Mouse (Mus musculus) testis, postnatal 14 days (tissue): Measurements from ENCODE around the gene Paqr9.
A peak's percentile ranks its signal among the peaks of the same experiment; 100 is the strongest.
"Not testable (repeated sequence)": the region's sequence is repeated elsewhere in the genome, so short reads cannot be mapped to it uniquely, and the experiment has no call there.

Source experiments
- DNase-seq: peaks from one replicate; pipeline ENCODE4 v3.0.0; 2021; ENCODE audit warnings: low spot score

Gene Paqr9

DNA sequence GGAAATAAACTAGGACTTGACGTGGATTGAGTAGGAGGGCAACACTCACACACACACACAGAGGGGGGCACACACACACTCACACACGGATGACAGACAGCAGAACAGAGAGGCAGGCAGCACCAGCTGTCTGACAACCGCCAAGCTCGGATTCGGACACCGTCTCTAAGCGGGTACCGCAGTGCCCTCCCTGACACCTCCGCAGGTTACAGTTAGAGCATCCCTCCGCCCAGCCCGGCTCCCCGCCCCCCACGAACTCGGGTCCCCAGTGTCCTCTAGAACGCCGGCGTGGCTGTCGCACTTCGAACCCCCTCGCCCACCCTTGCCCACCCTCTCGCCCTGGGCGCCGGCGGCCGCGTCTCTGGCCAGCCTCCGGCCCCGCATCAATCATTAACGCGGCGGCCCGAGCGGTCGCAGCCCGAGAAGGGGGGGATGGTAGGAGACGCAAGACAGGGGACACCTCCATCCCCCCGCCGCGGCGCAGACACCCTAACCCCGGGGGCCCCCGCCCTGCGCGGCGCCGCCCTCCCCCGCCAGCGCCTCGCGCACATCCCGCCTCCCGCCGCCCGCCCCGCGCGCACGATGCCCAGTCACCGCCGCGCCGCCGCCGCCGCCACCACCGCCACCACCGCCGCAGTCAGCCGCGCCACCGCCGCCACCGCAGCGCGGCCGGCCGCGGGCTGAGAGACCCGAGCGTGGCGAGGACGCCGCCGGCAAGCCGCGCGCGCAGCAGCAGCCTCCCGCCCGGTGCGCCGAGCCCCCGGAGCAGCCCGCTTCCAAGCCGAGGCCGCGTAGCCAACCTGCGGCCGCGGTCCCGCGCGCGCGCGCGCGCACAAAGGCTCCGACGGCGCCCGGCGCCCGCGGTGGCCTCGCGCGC, at the start of gene Paqr9:
Gene Paqr9 (plus strand): TSS at position 599 of the 877 bp plus-strand sequence.
- DNase-seq: peak; percentile 43

DNA sequence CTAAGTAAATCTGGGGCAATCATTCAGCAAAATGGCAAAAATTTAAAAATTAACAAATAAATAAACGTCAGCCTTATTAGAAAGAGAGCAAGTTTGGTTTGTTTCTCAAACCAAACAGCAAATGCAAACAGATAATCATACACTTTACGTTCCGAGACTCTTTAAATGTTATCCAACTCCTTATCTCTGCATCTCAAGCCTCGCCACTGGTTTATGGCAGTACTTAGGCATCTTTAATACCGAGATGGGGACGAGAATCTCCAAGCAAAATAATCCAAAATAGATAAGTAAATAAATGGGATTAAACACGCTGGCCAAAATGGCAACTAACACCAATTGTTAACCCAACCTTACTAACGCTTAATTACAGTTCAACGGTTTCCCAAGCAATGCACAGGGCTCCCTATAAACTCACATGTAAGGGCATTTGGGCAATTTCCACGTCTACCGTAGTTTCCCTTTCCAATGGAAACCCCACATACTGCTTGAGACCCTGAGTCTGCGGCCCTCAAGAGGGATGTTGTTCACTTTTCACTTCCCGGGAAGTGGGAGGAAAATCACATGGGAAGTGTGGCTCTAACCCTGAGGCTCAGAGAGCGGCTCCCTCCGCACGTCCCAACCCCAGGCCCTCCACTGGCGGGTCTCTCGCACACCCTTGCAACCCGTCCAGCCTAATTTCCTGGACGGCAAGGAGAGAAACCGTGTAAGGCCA, 48.6 kb upstream of the Paqr9 start:
- DNase-seq: no peak

DNA sequence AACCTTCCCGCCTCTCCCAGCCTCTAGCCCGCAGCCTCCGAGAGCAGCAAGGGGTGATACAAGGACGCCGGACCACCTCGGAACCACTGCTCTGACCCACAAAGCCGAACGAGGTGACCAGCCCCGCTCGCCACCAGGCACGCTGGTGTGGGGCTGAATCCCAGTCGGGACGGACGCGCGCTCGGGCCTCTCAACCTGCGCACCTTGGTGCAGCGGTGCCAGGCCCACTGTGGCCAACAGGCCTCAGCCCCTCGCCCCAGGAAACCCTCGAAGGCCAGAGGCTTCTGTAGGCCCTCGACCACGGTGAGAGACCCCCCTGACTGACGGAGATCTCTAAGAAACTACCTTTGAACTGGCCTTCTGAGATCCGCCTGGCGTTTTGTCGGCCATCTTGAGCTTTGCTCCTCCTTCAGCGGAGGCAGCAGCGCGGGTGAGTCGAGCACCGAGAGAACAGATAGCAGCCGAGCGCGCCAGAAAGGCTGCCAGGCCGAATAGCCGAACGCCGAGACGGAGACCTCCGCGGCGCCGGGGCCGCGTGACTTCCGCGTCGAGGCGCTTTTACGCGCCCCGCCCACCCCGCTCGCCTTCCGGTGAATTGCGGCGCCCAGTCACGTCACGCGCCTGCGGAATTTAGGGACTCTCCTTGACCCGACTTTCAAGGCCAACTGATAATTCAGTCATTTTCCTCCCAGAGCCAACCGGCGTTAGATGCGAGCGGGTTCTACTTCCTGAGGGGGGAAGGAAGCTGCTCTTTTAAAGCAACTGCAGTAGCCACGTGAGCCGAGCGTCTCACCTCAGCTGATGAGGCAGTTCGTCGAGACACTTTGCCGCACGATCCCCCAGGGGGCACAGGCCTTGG, 47.8 kb upstream of the Paqr9 start, which contains the start of gene U2surp:
Gene U2surp (minus strand): TSS at position 525 of the 859 bp plus-strand sequence.
- peak; percentile 97 for DNase-seq

DNA sequence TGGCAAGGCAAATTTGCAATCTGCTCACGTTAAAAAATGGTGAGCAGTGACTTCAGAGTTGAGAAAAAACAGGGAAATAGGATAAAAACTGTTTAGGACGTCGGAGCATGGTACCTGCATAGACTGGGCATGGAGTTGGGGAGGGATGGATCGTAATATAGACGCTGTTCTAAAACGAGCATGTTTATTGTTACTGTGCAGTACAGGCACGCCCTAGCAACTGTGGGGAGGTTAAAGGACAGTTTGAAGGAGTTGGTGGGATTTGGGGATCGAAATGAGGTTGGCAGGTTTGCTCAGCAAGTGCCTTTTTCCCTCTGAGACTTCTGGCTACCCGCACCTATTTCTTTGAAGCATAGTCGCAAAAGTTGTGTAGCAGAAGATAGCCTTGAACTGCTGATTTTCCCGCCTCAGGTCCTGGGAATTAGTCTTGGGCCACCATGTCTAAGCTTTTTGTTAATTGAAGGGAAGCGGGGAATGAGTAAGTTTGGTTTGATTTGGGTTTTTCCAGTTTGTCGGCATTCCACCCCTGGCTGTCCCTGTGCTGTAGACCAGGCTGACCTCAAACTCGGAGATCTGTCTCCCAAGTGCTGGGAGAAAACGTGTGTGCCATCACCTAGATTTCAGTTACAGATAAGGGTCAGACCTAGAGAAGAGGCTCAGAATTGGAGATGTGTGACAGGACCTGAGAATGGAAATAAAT, 47.0 kb upstream of the Paqr9 start:
- no peak for DNase-seq

DNA sequence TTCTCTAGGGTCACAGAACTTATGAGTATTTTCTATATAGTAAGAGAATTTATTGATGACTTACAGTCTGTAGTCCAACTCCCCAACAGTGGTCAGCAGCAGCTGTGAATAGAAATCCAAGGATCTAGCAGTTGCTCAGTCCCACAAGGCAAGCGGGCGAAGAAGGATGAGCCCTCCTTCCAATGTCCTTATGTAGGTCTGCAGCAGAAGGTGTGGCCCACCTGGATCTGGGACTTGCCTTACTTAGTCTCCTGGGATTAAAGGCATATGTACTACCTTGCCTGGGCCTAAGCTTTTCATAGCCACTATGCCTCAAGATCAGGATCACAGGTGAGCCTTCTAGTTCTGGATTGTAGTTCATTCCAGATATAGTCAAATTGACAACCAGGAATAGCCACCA, 45.7 kb upstream of the Paqr9 start:
- no peak for DNase-seq

DNA sequence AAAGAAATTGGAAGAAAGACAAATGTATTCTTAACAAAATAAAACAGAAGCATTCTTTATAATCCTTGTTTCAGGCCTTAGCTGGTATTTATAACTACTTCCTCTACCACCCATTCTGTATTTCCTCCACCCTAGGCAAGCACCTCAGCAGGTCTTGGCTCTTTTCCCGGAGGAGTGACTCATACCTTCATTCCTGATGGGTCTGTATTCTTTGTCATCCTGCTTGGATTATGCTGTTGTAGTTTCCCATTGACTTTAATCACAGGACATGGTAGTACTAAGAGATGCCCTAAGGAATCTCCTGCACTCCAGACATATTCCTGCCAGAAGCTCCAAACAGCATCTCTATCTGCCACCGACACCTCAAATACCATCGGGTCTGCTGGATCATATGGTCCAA, 45.1 kb upstream of the Paqr9 start:
- DNase-seq: not testable (repeated sequence)

DNA sequence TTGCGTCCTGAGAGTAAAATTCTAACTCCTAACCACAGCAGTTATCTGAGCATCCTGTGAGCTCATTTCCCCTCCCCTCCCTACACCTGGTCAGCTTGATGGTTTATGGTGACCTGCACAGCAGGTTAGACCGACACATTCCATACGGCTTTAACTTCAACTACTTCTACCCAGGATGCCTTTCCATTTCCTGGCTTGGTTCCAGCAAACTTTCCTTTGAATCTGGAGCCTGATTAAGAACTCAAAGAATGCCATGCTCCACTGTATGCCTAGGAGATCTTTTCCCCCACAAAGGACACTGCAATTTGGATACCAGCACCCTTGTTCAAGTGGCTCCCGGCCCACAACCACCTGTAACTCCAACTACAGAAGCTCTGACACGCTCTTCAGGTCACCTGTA, 38.9 kb upstream of the Paqr9 start:
- DNase-seq: no peak

DNA sequence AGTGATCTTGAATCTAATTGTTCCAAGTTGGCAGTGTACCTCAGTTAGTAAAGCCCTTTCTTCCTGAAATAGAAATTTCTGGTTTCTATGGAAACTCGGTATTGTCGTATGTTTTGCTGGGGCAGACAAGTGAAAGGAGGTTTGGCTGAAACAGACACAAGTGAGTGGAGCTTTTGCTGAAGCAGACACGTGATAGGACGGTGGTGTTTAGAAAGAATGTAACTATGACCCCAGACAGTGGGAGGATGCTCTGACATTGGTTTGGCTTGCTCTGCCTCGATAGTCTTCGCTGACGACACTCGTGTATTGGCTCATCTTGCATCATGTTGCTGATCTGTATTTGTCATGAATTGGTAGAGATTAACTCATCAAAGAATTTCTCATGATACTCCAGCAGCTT, 38.4 kb upstream of the Paqr9 start:
- no peak for DNase-seq

DNA sequence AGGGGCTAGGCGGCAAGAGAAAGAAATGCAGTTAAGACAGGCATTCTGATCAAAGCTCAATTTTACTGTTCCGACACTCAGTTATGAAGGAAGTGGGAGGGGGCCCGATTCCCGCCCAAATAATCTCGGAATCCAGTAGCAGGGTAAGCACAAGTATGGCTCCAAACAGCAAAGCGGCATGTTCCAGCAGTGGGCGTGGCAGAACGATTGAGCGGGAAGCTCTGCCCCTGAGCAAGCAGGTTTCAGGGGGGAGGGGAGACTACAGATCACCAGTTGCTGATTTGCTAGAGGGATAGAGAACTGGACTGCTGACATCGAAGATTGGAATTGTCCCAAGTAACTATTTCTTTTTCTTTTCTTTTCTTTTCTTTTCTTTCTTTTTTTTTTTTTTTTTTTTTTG, 37.9 kb upstream of the Paqr9 start:
- DNase-seq: no peak

DNA sequence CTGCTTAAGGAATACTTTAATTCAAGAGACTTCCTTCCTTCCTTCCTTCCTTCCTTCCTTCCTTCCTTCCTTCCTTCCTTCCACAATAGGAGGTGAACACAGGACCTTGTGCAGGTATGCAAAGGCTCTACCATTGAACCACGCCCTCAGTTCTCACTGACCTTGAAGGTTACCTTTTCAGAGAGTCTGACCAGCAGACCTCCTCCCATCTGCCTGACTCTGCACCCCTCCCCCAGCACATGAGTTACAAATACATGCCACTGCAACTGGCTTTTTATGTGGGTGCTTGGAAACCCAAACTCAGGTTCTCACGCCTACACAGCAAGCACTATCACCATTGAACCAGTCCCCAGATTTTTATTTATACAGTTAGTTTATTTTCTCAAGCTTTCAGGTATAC, 36.9 kb upstream of the Paqr9 start:
- no peak for DNase-seq

DNA sequence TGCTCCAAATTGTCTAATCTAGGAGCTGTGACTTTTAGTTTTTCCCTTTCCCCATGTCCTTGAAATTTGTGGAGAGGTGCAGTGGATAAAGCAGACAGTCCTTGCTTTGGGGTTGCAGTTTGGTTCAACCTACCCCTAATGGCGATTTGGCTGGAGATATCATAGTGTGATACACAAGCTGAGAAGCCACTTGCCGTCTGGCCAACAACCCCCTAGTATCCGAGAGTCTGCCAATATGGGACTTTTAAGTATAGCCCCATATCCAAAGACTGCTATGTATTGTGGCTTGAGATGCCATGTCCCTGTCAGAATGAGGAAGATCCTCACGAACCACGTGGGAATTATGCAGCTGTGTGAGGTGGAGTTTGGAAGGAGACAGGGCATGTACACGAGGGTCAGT, 34.1 kb upstream of the Paqr9 start:
- no peak for DNase-seq

DNA sequence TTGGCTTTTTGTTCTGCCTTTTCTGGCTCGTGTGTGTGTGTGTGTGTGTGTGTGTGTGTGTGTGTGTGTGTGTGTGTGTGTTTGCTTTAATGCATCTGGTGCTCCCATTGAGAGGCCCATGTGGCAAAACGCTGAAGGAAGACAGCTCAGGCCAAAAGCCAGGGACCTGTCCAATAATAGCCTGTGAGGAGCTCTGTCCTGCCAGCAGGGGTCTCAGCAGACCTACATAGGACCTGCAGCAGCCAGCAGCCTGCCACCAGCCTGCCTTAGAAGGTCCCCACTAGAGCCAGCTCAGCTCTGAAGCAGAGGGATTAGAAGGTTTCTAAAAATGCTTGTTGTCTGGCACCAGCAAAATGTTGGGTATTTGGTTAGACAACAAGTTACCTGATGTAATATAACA, 33.5 kb upstream of the Paqr9 start:
- no peak for DNase-seq

DNA sequence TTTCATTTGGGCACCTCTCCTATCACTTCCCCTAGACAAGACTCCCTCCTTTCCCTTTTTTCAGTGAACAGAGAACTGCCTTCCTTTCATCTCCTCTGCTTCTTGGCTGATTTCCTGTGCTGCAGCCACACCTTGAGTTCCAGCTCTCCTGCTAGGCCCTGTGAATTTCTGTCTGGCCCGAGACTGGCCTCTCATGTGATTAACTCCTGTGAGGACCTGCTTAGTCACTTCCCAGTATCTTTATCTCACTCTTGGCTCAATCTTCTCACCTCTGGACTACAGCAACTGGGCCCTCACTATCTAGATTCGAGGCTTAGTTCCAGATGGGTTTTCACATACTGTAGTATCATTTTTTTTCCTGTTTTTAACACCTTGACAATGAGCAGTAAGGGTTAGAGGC, 31.8 kb upstream of the Paqr9 start:
- no peak for DNase-seq

DNA sequence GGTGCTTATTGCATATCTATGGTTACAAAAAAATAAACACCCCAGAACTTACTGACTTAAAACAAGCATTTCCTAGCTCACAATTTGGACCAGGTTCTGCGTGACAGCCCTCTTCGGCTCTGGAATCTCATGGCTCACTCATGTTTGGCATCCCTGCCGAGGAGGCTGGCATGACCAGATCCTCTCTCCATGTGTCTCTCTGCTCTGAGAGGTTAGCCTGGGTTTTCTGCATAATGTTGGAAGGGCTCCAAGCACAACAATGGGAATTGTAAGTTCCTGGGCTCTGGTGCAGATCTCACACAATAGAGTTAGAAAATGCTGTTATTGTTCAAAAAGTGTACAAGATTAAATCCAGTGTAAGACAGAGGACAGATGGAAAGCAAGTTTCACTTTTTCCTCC, 28.3 kb upstream of the Paqr9 start:
- no peak for DNase-seq

DNA sequence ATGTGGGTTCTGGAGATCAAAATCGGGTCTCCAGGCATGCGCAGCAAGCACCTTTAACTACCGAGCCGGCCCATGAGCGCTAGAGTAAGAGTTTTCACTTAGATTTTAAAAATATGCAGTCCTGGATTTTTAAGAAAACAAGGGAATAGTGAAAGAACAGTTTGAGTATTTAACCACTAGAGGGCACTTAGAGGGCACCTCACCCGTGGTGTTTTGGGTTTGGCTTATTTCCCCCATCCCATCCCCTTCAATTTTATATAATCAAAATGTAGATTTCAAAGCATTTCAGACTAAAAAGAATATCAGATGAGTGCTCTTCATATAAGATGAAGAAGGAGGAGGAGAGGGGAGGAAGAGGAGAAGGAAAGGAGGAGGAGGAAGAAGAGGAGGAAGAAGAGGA, 25.6 kb upstream of the Paqr9 start:
- DNase-seq: no peak

DNA sequence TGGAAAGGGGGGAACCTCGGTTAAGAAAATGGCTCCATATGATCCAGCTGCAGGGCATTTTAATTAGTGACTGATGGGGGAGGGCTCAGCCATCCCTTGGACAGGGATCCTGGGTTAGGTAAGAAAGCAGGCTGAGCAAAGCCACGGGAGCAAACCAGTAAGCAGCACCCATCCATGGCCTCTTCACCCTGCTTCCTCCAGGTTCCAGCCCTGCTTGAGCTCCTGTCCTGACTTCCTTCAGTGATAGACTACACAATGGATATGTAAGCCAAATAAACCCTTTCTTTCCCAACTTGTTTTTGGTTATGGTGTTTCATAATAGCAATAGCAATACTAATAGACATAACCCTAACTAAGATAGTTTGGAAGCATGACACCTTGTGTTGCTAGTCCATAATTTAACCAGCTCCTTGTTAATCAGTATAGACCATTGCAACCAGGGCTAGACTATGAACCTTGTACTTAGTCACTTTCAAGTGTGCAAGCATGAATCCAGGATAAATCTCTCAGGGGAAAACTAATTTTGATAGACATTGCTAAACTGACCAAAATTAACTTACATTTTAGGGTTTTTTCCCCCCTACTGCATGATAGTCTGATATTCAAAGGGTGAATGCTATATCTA, 20.2 kb upstream of the Paqr9 start:
- no peak for DNase-seq

DNA sequence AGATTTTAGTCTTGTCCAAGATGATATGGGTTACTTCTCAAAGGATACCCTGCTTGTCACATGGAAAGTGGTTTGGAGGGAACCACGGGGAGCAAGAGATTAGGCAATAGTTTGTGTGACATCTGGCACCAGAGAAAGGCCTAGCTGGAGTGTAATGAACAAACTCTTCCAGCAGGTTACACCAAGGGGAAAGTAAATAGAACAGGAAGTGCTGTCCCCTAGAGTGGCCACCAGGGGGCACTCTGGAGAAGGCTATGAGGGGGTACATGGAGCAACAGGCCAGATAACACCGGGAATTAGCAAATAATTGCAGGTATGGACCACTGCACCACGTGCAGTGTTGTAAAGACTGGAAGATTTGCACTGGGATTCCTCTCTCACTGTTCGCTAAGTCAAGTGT, 19.0 kb upstream of the Paqr9 start:
- DNase-seq: peak; percentile 78

DNA sequence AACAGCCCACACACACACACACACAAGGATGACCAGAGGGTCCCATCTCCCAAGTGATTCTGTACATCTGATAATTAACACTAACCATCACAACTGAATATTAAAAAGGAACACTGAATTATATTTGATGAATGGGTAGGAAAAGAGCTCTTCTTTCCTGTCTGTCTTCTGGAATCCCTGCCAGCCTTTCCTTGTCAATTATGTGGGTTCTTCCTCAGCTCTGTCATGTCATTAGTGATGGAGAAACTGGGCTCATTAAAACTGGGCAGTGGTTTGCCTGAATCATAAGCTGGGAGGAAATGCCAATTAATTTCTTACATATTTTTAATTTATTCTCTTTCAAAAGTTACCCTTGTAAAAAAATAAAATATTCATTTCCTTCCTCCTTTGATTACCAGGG, 18.2 kb upstream of the Paqr9 start:
- DNase-seq: no peak

DNA sequence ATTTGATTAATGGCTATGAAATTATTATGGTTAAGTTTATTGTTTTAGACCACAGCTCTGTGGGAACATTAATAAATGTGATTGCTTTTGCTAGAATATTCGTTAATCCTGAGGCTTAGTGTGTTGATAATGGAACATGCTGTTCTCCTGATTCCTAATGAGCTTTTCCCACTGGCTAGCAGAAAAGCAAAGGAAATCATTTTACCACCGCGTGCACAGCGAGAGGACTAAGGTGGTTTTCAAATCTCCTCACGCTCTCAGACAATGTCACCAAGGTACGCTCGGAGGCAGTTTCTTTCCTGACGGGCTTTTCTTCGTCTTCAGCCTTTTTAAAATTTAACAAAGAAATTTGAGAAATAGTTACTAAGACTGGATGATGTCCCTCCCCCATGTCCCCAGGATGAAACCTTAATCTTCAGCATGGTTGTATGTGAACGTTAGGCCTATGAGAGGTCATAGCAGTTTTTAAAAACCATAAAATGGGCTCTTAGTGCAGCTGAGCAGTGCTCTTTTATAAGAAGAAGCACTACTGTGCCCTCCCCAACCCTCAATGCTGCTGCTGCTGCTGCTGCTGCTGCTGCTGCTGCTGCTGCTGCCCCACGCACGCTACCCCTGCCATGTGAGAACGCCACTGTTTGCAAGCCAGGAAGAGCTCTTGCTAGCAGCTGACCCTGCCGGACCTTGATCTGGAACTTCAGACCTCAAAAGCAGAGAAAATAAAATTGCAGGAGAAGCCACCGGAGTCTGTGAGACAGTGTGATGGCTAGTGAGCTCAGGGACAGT, 17.6 kb upstream of the Paqr9 start:
- no peak for DNase-seq

DNA sequence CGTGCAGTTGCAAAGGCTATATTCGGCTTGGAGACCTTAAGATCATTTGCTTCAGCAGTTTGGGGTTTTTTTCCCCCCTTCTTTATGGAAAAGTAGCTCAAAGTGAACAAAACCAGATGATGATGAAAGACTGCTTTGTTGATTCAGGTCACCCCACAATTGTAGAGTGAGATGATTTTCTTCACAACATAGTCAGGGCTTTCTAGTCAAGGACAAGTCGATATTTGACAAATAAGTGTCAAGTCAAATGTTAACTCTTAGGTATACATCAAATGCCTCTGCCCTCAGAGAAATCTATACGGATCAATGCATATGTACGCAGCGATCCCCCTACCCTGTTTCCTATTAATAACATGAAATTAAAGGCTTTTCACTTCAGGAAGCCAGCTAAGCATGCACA, 17.0 kb upstream of the Paqr9 start:
- no peak for DNase-seq

DNA sequence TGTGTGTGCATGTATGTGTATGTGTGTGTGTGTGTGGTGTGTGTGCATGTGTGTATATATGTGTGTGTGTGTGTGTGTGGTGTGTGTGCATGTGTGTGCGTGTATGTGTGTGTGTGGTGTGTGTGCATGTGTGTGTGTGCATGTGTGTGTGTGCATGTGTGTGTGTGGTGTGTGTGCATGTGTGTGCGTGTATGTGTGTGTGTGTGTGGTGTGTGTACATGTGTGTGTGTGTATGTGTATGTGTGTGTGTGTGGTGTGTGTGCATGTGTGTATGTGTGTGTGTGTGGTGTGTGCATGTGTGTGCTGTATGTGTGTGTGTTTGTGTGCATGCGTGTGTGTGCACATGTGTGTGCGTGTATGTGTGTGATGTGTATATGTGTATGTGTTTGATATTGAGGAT, 14.9 kb upstream of the Paqr9 start:
- no peak for DNase-seq
